Mouse (Mus musculus): ENCODE data around the gene Galnt16. TPM values are rescaled to one million over a fixed set of nuclear protein-coding genes. Genes with fewer than 3 reads are reported as not detected.

Galnt16 gene
- polyA plus RNA-seq, 1 experiment from 2014 or later = 14.1 TPM

GRCm38 (mm10) chr12:80538311-80538710 is 20.2 kb downstream of the Galnt16 start:
- Histone ChIP-seq H3K27me3 (replicated peaks; ENCODE audit: low read depth, poor library complexity, severe bottlenecking) (no peaks in the 10 kb centered on the region), H3K9me3 (no peaks in the 10 kb centered on the region), H3K4me1 (no peaks in the 10 kb centered on the region), H3K4me3 (no peak overlapping the region), H3K36me3 (replicated peaks) (no peaks in the 10 kb centered on the region), H3K27ac (replicated peaks) (no peak overlapping the region)
- 75% methylated on average over 6 of the region's 6 CpGs for WGBS
- no peak for DNase-seq (ENCODE audit: low spot score)

GRCm38 (mm10) chr12:80545310-80545709 is 27.2 kb downstream of the Galnt16 start:
- DNase-seq (ENCODE audit: low spot score) = no peak
- Histone ChIP-seq H3K36me3 (replicated peaks) (no peaks in the 10 kb centered on the region), H3K27me3 (replicated peaks; ENCODE audit: low read depth, poor library complexity, severe bottlenecking) (no peaks in the 10 kb centered on the region; the same call in 1 of the 2 replicates), H3K27ac (replicated peaks) (no peak overlapping the region), H3K4me1 (peaks cover 20% of the 10 kb centered on the region), H3K4me3 (no peak overlapping the region), H3K9me3 (no peaks in the 10 kb centered on the region)
- 11% methylated on average over 4 of the region's 4 CpGs for WGBS

GRCm38 (mm10) chr12:80549646-80550045 is 31.6 kb downstream of the Galnt16 start:
- H3K4me3 ChIP-seq = no peak overlapping the region
- H3K36me3 ChIP-seq (replicated peaks) = no peaks in the 10 kb centered on the region
- no peak overlapping the region for H3K27ac ChIP-seq (replicated peaks)
- DNase-seq (ENCODE audit: low spot score) = no peak
- no peaks in the 10 kb centered on the region for H3K9me3 ChIP-seq
- peaks cover 24% of the 10 kb centered on the region for H3K4me1 ChIP-seq
- no peaks in the 10 kb centered on the region; the same call in 1 of the 2 replicates for H3K27me3 ChIP-seq (replicated peaks; ENCODE audit: low read depth, poor library complexity, severe bottlenecking)
- WGBS = 76% methylated on average over 11 of the region's 11 CpGs

GRCm38 (mm10) chr12:80553157-80553556 is 35.1 kb downstream of the Galnt16 start:
- Histone ChIP-seq H3K27ac (replicated peaks) (no peak overlapping the region), H3K4me1 (peaks cover 24% of the 10 kb centered on the region), H3K4me3 (no peak overlapping the region), H3K27me3 (replicated peaks; ENCODE audit: low read depth, poor library complexity, severe bottlenecking) (no peaks in the 10 kb centered on the region), H3K36me3 (replicated peaks) (no peaks in the 10 kb centered on the region), H3K9me3 (no peaks in the 10 kb centered on the region)
- no peak for DNase-seq (ENCODE audit: low spot score)
- WGBS = 4% methylated on average over 3 of the region's 3 CpGs

- H3K9me3 ChIP-seq = no peaks in the 10 kb centered on the region
These were observed 36.2 kb downstream of the Galnt16 start for GRCm38 (mm10) chr12:80554312-80554711.

GRCm38 (mm10) chr12:80561904-80562303 is 43.8 kb downstream of the Galnt16 start:
- Histone ChIP-seq H3K27me3 (replicated peaks; ENCODE audit: low read depth, poor library complexity, severe bottlenecking) (no peaks in the 10 kb centered on the region), H3K4me1 (peaks cover 26% of the 10 kb centered on the region), H3K9me3 (no peaks in the 10 kb centered on the region), H3K27ac (replicated peaks) (no peak overlapping the region), H3K36me3 (replicated peaks) (no peaks in the 10 kb centered on the region), H3K4me3 (no peak overlapping the region)
- no peak for DNase-seq (ENCODE audit: low spot score)
- 35% methylated on average over 2 of the region's 2 CpGs for WGBS

More at GRCm38 (mm10) chr12:80554312-80554711, 36.2 kb downstream of the Galnt16 start:
- Histone ChIP-seq H3K27ac (replicated peaks) (no peak overlapping the region), H3K36me3 (replicated peaks) (no peaks in the 10 kb centered on the region), H3K27me3 (replicated peaks; ENCODE audit: low read depth, poor library complexity, severe bottlenecking) (no peaks in the 10 kb centered on the region), H3K4me3 (no peak overlapping the region), H3K4me1 (peaks cover 19% of the 10 kb centered on the region)
- WGBS = 94% methylated on average over 6 of the region's 6 CpGs
- DNase-seq (ENCODE audit: low spot score) = no peak

- no peak overlapping the region for H3K4me3 ChIP-seq
- no peaks in the 10 kb centered on the region for H3K9me3 ChIP-seq
- DNase-seq (ENCODE audit: low spot score) = no peak
- H3K27me3 ChIP-seq (replicated peaks; ENCODE audit: low read depth, poor library complexity, severe bottlenecking) = no peaks in the 10 kb centered on the region
- H3K4me1 ChIP-seq = peaks cover 27% of the 10 kb centered on the region
- no peak overlapping the region for H3K27ac ChIP-seq (replicated peaks)
- 73% methylated on average over 5 of the region's 5 CpGs for WGBS
- no peaks in the 10 kb centered on the region for H3K36me3 ChIP-seq (replicated peaks)
These were observed 44.7 kb downstream of the Galnt16 start for GRCm38 (mm10) chr12:80562793-80563192.

- Histone ChIP-seq H3K4me1 (peaks cover 30% of the 10 kb centered on the region), H3K4me3 (no peak overlapping the region)
- WGBS = 88% methylated on average over 6 of the region's 6 CpGs
These were observed 46.9 kb downstream of the Galnt16 start for GRCm38 (mm10) chr12:80564990-80565389.

GRCm38 (mm10) chr12:80565793-80566192 is 47.7 kb downstream of the Galnt16 start:
- no peaks in the 10 kb centered on the region for H3K9me3 ChIP-seq
- 60% methylated on average over 2 of the region's 2 CpGs for WGBS
- peaks cover 25% of the 10 kb centered on the region for H3K4me1 ChIP-seq
- no peak overlapping the region for H3K4me3 ChIP-seq
- no peaks in the 10 kb centered on the region for H3K27me3 ChIP-seq (replicated peaks; ENCODE audit: low read depth, poor library complexity, severe bottlenecking)
- DNase-seq (ENCODE audit: low spot score) = no peak
- no peaks in the 10 kb centered on the region for H3K36me3 ChIP-seq (replicated peaks)
- H3K27ac ChIP-seq (replicated peaks) = no peak overlapping the region

More at GRCm38 (mm10) chr12:80564990-80565389, 46.9 kb downstream of the Galnt16 start:
- Histone ChIP-seq H3K36me3 (replicated peaks) (no peaks in the 10 kb centered on the region), H3K27ac (replicated peaks) (no peak overlapping the region), H3K27me3 (replicated peaks; ENCODE audit: low read depth, poor library complexity, severe bottlenecking) (no peaks in the 10 kb centered on the region), H3K9me3 (no peaks in the 10 kb centered on the region)
- DNase-seq (ENCODE audit: low spot score) = no peak

- H3K4me1 ChIP-seq = peaks cover 25% of the 10 kb centered on the region
- WGBS = 34% methylated on average over 4 of the region's 4 CpGs
- no peaks in the 10 kb centered on the region for H3K36me3 ChIP-seq (replicated peaks)
- no peaks in the 10 kb centered on the region for H3K27me3 ChIP-seq (replicated peaks; ENCODE audit: low read depth, poor library complexity, severe bottlenecking)
- peak; percentile 37 for DNase-seq (ENCODE audit: low spot score)
- no peak overlapping the region for H3K4me3 ChIP-seq
- no peaks in the 10 kb centered on the region for H3K9me3 ChIP-seq
- H3K27ac ChIP-seq (replicated peaks) = no peak overlapping the region
These were observed 48.4 kb downstream of the Galnt16 start for GRCm38 (mm10) chr12:80566502-80566901.

GRCm38 (mm10) chr12:80567375-80567774 is 49.3 kb downstream of the Galnt16 start:
- Histone ChIP-seq H3K36me3 (replicated peaks) (no peaks in the 10 kb centered on the region), H3K27ac (replicated peaks) (no peak overlapping the region), H3K9me3 (no peaks in the 10 kb centered on the region), H3K4me1 (peaks cover 25% of the 10 kb centered on the region), H3K27me3 (replicated peaks; ENCODE audit: low read depth, poor library complexity, severe bottlenecking) (no peaks in the 10 kb centered on the region), H3K4me3 (no peak overlapping the region)
- 41% methylated on average over 3 of the region's 3 CpGs for WGBS
- DNase-seq (ENCODE audit: low spot score) = no peak

- no peak overlapping the region for H3K4me3 ChIP-seq
- no peak for DNase-seq (ENCODE audit: low spot score)
- no peaks in the 10 kb centered on the region for H3K36me3 ChIP-seq (replicated peaks)
- H3K9me3 ChIP-seq = no peaks in the 10 kb centered on the region
- WGBS = 84% methylated on average over 2 of the region's 2 CpGs
- peaks cover 29% of the 10 kb centered on the region for H3K4me1 ChIP-seq
- no peak overlapping the region for H3K27ac ChIP-seq (replicated peaks)
- H3K27me3 ChIP-seq (replicated peaks; ENCODE audit: low read depth, poor library complexity, severe bottlenecking) = no peaks in the 10 kb centered on the region
These were observed 51.5 kb downstream of the Galnt16 start for GRCm38 (mm10) chr12:80569561-80569960.

- no peaks in the 10 kb centered on the region; the same call in 1 of the 2 replicates for H3K27me3 ChIP-seq (replicated peaks; ENCODE audit: low read depth, poor library complexity, severe bottlenecking)
- peaks cover 17% of the 10 kb centered on the region for H3K4me1 ChIP-seq
- H3K4me3 ChIP-seq = no peak overlapping the region
- WGBS = 90% methylated on average over 4 of the region's 4 CpGs
- no peak overlapping the region for H3K27ac ChIP-seq (replicated peaks)
- no peak for DNase-seq (ENCODE audit: low spot score)
- H3K9me3 ChIP-seq = no peaks in the 10 kb centered on the region
- H3K36me3 ChIP-seq (replicated peaks) = no peaks in the 10 kb centered on the region
These were observed 56.2 kb downstream of the Galnt16 start for GRCm38 (mm10) chr12:80574318-80574717.
